Mouse (Mus musculus) thymus, adult 2 months (tissue): ENCODE data around the gene Psma4.

ENCODE experiments used
- CTCF ChIP-seq: fragments of 200-500 bp; IDR thresholded peaks from 2 replicates; pipeline ENCODE4 v1.5.1; 2012; ENCODE audit warnings: mild to moderate bottlenecking, control low read depth, low read length, moderate library complexity, borderline replicate concordance; ENCODE audit not compliant: control insufficient read depth, poor library complexity, insufficient read depth; ENCODE audit errors: extremely low read depth
- POLR2A ChIP-seq: fragments of 200-500 bp; IDR thresholded peaks from 2 replicates; pipeline ENCODE4 v1.6.1; 2012; ENCODE audit warnings: mild to moderate bottlenecking, low read length, control low read depth, moderate library complexity; ENCODE audit not compliant: control insufficient read depth, poor library complexity, insufficient read depth; ENCODE audit errors: extremely low read depth

- TF ChIP-seq CTCF: no peak
- TF ChIP-seq POLR2A: no peak
These were observed 45.1 kb downstream of the Psma4 start for GRCm38 (mm10) chr9:54995645-54996044.
